Mouse (Mus musculus): ENCODE measurements around the gene Igfbp4.

GRCm38 (mm10) chr11:99090391-99090790 is 49.3 kb downstream of the Igfbp4 start:
- no peak for TF ChIP-seq CTCF (IDR thresholded peaks at IDR 0.05; ENCODE audit: extremely low read depth, insufficient read depth, insufficient read length, insufficient replicate concordance)
- no peak for TF ChIP-seq POLR2A (IDR thresholded peaks at IDR 0.05; ENCODE audit: low read depth, low read length)
